Mouse (Mus musculus) CH12.LX (cell line): ENCODE measurements around the gene Prph2. TPM values are rescaled to one million over a fixed set of nuclear protein-coding genes. Genes with fewer than 3 reads are reported as not detected.

Experiments
- DNase-seq: peaks from one replicate; pipeline ENCODE4 v3.0.0-alpha.2; 2013; ENCODE audit errors: extremely low read depth
- H3K27ac ChIP-seq: 2 replicates; pipeline ENCODE4 v1.5.1; 2012; ENCODE audit warnings: low read depth, mild to moderate bottlenecking, control low read depth, moderate library complexity; ENCODE audit not compliant: insufficient read depth
- H3K27me3 ChIP-seq: replicated peaks from 2 replicates; pipeline ENCODE3; 2012; ENCODE audit warnings: inconsistent platforms
- H3K36me3 ChIP-seq, 2 experiments: replicated peaks in 1 of 2; 2 replicates each; pipeline versions ENCODE3 to v1.6.1; 2012; ENCODE audit warnings: inconsistent platforms in 1 of 2, low read length in 1 of 2, mild to moderate bottlenecking in 1 of 2, mixed read lengths in 1 of 2, moderate library complexity in 1 of 2; ENCODE audit not compliant: control insufficient read depth in 1 of 2, insufficient read depth in 1 of 2
- H3K4me1 ChIP-seq, 2 experiments: 2 replicates each; pipeline ENCODE4 v1.6.1; 2012; ENCODE audit warnings: inconsistent platforms in 1 of 2, moderate library complexity in 1 of 2; ENCODE audit not compliant: insufficient read depth in 2 of 2, control insufficient read depth in 1 of 2
- H3K4me2 ChIP-seq: 2 replicates; pipeline ENCODE4 v1.6.1; 2012; ENCODE audit warnings: low read depth, mild to moderate bottlenecking, control low read depth; ENCODE audit not compliant: poor library complexity, insufficient read depth, severe bottlenecking
- H3K4me3 ChIP-seq, 3 experiments: fragments of 150-350 bp in 1 of 3; sonication (generic) in 1 of 3; replicated peaks in 1 of 3; 2 replicates each; pipeline versions ENCODE3 to v1.5.1; 2011 to 2012; ENCODE audit warnings: low read depth in 2 of 3, low read length in 2 of 3, mild to moderate bottlenecking in 2 of 3, moderate library complexity in 2 of 3, control low read depth in 1 of 3, improper control_type of control experiment in 1 of 3, inconsistent platforms in 1 of 3, mixed read lengths in 1 of 3; ENCODE audit not compliant: poor library complexity in 1 of 3
- H3K79me2 ChIP-seq: replicated peaks from 2 replicates; pipeline ENCODE4 v1.6.1; 2012; ENCODE audit warnings: mild to moderate bottlenecking, moderate library complexity; ENCODE audit not compliant: control insufficient read depth, poor library complexity, insufficient read depth, severe bottlenecking; ENCODE audit errors: extremely low read depth
- H3K9ac ChIP-seq: 2 replicates; pipeline ENCODE4 v1.6.1; 2012; ENCODE audit warnings: low read depth, mild to moderate bottlenecking, control low read depth, moderate library complexity; ENCODE audit not compliant: insufficient read depth
- H3K9me3 ChIP-seq: replicated peaks from 2 replicates; pipeline ENCODE3; 2012; ENCODE audit warnings: low read length, inconsistent platforms, mixed read lengths
- ELF1 ChIP-seq: IDR thresholded peaks from 2 replicates; pipeline ENCODE4 v1.6.1; 2014; ENCODE audit warnings: low read depth, mild to moderate bottlenecking, inconsistent platforms, low read length, improper control_type of control experiment
- EP300 ChIP-seq: IDR thresholded peaks from 2 replicates; pipeline ENCODE4 v1.6.1; 2011; ENCODE audit warnings: low read length, improper control_type of control experiment
- HCFC1 ChIP-seq: IDR thresholded peaks from 2 replicates; pipeline ENCODE4 v1.6.1; 2012; ENCODE audit warnings: low read depth, mild to moderate bottlenecking, inconsistent platforms, low read length, improper control_type of control experiment
- IRF4 ChIP-seq: IDR thresholded peaks from 2 replicates; pipeline ENCODE4 v1.6.1; 2014; ENCODE audit warnings: low read depth, mild to moderate bottlenecking, inconsistent platforms, low read length, improper control_type of control experiment
- KAT2A ChIP-seq: IDR thresholded peaks from 2 replicates; pipeline ENCODE4 v1.6.1; 2012; ENCODE audit warnings: low read length, improper control_type of control experiment, inconsistent platforms; ENCODE audit not compliant: insufficient replicate concordance
- MAX ChIP-seq: IDR thresholded peaks from 2 replicates; pipeline ENCODE4 v1.6.1; 2011; ENCODE audit warnings: low read length, improper control_type of control experiment
- MEF2A ChIP-seq: IDR thresholded peaks from 2 replicates; pipeline ENCODE4 v1.6.1; 2014; ENCODE audit warnings: low read depth, mild to moderate bottlenecking, inconsistent platforms, low read length, improper control_type of control experiment, borderline replicate concordance
- MXI1 ChIP-seq: IDR thresholded peaks from 2 replicates; pipeline ENCODE4 v1.6.1; 2011; ENCODE audit warnings: mild to moderate bottlenecking, low read depth, low read length, improper control_type of control experiment
- POLR2AphosphoS2 ChIP-seq: IDR thresholded peaks from 2 replicates; pipeline ENCODE4 v1.6.1; 2011; ENCODE audit warnings: low read depth, low read length, improper control_type of control experiment
- RAD21 ChIP-seq: IDR thresholded peaks from 2 replicates; pipeline ENCODE4 v1.6.1; 2011; ENCODE audit warnings: low read depth, mild to moderate bottlenecking, low read length, improper control_type of control experiment, moderate library complexity
- RCOR1 ChIP-seq: conservative IDR thresholded peaks from 2 replicates; pipeline ENCODE4 v1.6.1; 2012; ENCODE audit warnings: low read depth, mild to moderate bottlenecking, inconsistent platforms, low read length, improper control_type of control experiment
- SIN3A ChIP-seq: IDR thresholded peaks from 2 replicates; pipeline ENCODE4 v1.6.1; 2012; ENCODE audit warnings: low read length, improper control_type of control experiment, inconsistent platforms
- SMC3 ChIP-seq: IDR thresholded peaks from 2 replicates; pipeline ENCODE4 v1.6.1; 2011; ENCODE audit warnings: low read depth, low read length, improper control_type of control experiment
- ZC3H11A ChIP-seq: IDR thresholded peaks from 2 replicates; pipeline ENCODE4 v1.6.1; 2012; ENCODE audit warnings: low read depth, mild to moderate bottlenecking, inconsistent platforms, low read length, improper control_type of control experiment
- dilution Hi-C: fragments of 300-500 bp; cut with MboI; formaldehyde crosslinking; loops from 2 replicates; pipeline ENCODE4 v1.14.3; 2020; ENCODE audit warnings: low sequenced_read_pairs; ENCODE audit not compliant: extremely low pct_unique_long_range_greater_than_20kb, extremely low pct_ligation_motif_present
- in situ Hi-C: fragments of 300-500 bp; cut with MboI; formaldehyde crosslinking; loops from 3 replicates; pipeline ENCODE4 v1.14.3; 2019; ENCODE audit warnings: low sequenced_read_pairs, low pct_ligation_motif_present, low pct_unique_long_range_greater_than_20kb, mixed read lengths
- polyA plus RNA-seq: library from polyadenylated mRNA; unstranded; fragments of >175 nt; gene quantifications from 2 replicates; pipeline ENCODE4 v1.2.1, GENCODE M21; 2012; ENCODE audit warnings: low read depth; ENCODE audit not compliant: insufficient read length
- total RNA-seq, 2 experiments: library from RNA; depleted of rRNA; stranded (reverse); fragments of 300-350 nt in 1 of 2; fragments of >200 nt in 1 of 2; gene quantifications; 2 replicates each; pipeline ENCODE4 v1.2.3; 2012 to 2014

The Prph2 gene
- total RNA-seq (2012; rRNA removed) (not detected in 2 replicates), total RNA-seq (2014; rRNA removed) (not detected in 2 replicates), polyA plus RNA-seq (not detected in 2 replicates)

GRCm38 (mm10) chr17:46910186-46910585 lies at the start of gene Prph2:
Gene Prph2 (plus strand): TSS chr17:46910459.
- in situ Hi-C loops (no loop called here), dilution Hi-C loops (no loop called here)
- Histone ChIP-seq H3K4me2 (no peak within 1 kb of the TSS), H3K9ac (no peak within 1 kb of the TSS), H3K27ac (no peak within 1 kb of the TSS), H3K79me2 (no peaks in the 10 kb centered on the region), H3K27me3 (no peaks in the 10 kb centered on the region), H3K4me1 (peaks cover 2 to 4% of the 10 kb centered on the region in 2 experiments; a peak in 3 of 4 replicates), H3K9me3 (peaks cover 2% of the 10 kb centered on the region), H3K4me3 (no peak within 1 kb of the TSS), H3K36me3 (no peaks in the 10 kb centered on the region)
- TF ChIP-seq ZC3H11A (no peak), KAT2A (no peak)
- DNase-seq = no peak

- peaks cover 0 to 12% of the 10 kb centered on the region in 2 experiments for H3K36me3 ChIP-seq
- in situ Hi-C loops (no loop called here), dilution Hi-C loops (no loop called here)
- peaks cover 4 to 11% of the 10 kb centered on the region in 2 experiments for H3K4me1 ChIP-seq
- H3K9me3 ChIP-seq = no peaks in the 10 kb centered on the region
- H3K79me2 ChIP-seq = no peaks in the 10 kb centered on the region
- no peak overlapping the region for H3K9ac ChIP-seq
- H3K4me3 ChIP-seq = no peak overlapping the region
- no peak overlapping the region for H3K27ac ChIP-seq
- DNase-seq = no peak
- TF ChIP-seq ELF1 (no peak), IRF4 (no peak), SIN3A (no peak), RCOR1 (no peak), MAX (no peak), ZC3H11A (no peak), HCFC1 (no peak), POLR2AphosphoS2 (no peak), KAT2A (no peak), EP300 (no peak), MEF2A (no peak), SMC3 (no peak), MXI1 (no peak), RAD21 (no peak)
- no peak overlapping the region for H3K4me2 ChIP-seq
- H3K27me3 ChIP-seq = no peaks in the 10 kb centered on the region
These were observed 45.6 kb upstream of the Prph2 start for GRCm38 (mm10) chr17:46864566-46865195.
